Mouse (Mus musculus): Measurements from ENCODE around the gene Slc35b1.

Slc35b1 gene

GRCm38 (mm10) chr11:95366280-95366897, 18.1 kb upstream of the Slc35b1 start:
- no peak for DNase-seq (ENCODE audit: low spot score)

- no peak for DNase-seq (ENCODE audit: low spot score)
These were observed 17.3 kb upstream of the Slc35b1 start for GRCm38 (mm10) chr11:95367011-95367735.

- DNase-seq (ENCODE audit: low spot score) = no peak
These were observed 16.2 kb upstream of the Slc35b1 start for GRCm38 (mm10) chr11:95368231-95368823.

GRCm38 (mm10) chr11:95368871-95369270, 15.6 kb upstream of the Slc35b1 start:
- no peak for DNase-seq (ENCODE audit: low spot score)

- no peak for DNase-seq (ENCODE audit: low spot score)
These were observed 14.3 kb upstream of the Slc35b1 start for GRCm38 (mm10) chr11:95369964-95370890.

- no peak for DNase-seq (ENCODE audit: low spot score)
These were observed 13.3 kb upstream of the Slc35b1 start for GRCm38 (mm10) chr11:95371182-95371581.

GRCm38 (mm10) chr11:95378926-95379325, 5.6 kb upstream of the Slc35b1 start:
- DNase-seq (ENCODE audit: low spot score) = no peak

- no peak for DNase-seq (ENCODE audit: low spot score)
These were observed 4.9 kb upstream of the Slc35b1 start for GRCm38 (mm10) chr11:95379552-95379951.

GRCm38 (mm10) chr11:95380711-95381110, 3.8 kb upstream of the Slc35b1 start:
- DNase-seq (ENCODE audit: low spot score) = no peak

GRCm38 (mm10) chr11:95381146-95381545, 3.3 kb upstream of the Slc35b1 start:
- DNase-seq (ENCODE audit: low spot score) = no peak

- DNase-seq (ENCODE audit: low spot score) = no peak
These were observed 1.0 kb upstream of the Slc35b1 start for GRCm38 (mm10) chr11:95383331-95383986.

- no peak for DNase-seq (ENCODE audit: low spot score)
These were observed 531 bp upstream of the Slc35b1 start for GRCm38 (mm10) chr11:95384004-95384318.

- DNase-seq (ENCODE audit: low spot score) = no peak
These were observed 455 bp downstream of the Slc35b1 start for GRCm38 (mm10) chr11:95384973-95385320.

- DNase-seq (ENCODE audit: low spot score) = no peak
These were observed 2.9 kb downstream of the Slc35b1 start for GRCm38 (mm10) chr11:95387354-95387753.

GRCm38 (mm10) chr11:95389006-95389405, 4.5 kb downstream of the Slc35b1 start:
- DNase-seq (ENCODE audit: low spot score) = peak; percentile 44

GRCm38 (mm10) chr11:95390420-95390819, 5.9 kb downstream of the Slc35b1 start:
- no peak for DNase-seq (ENCODE audit: low spot score)

GRCm38 (mm10) chr11:95391201-95391600, 6.7 kb downstream of the Slc35b1 start:
- DNase-seq (ENCODE audit: low spot score) = no peak

- DNase-seq (ENCODE audit: low spot score) = no peak
These were observed 7.3 kb downstream of the Slc35b1 start for GRCm38 (mm10) chr11:95391743-95392142.

- no peak for DNase-seq (ENCODE audit: low spot score)
These were observed 7.8 kb downstream of the Slc35b1 start for GRCm38 (mm10) chr11:95392223-95392667.

- no peak for DNase-seq (ENCODE audit: low spot score)
These were observed 8.4 kb downstream of the Slc35b1 start for GRCm38 (mm10) chr11:95392708-95393499.

- peak; percentile 39 for DNase-seq (ENCODE audit: low spot score)
These were observed 9.0 kb downstream of the Slc35b1 start for GRCm38 (mm10) chr11:95393500-95393816.
